Mouse (Mus musculus) midbrain, embryonic 11.5 days (tissue): ENCODE data around the gene Plpp3. TPM values are rescaled to one million over a fixed set of nuclear protein-coding genes. Genes with fewer than 3 reads are reported as not detected.

ENCODE experiments used
- ATAC-seq: fragments of 200-750 bp; cut with Nextera tagmentation; 2 replicates; pipeline ENCODE4 v1.8.0; 2017; ENCODE audit warnings: moderate TSS enrichment, moderate library complexity; ENCODE audit not compliant: low FRiP score
- DNase-seq: peaks from one replicate; pipeline ENCODE4 v3.0.0; 2015; ENCODE audit warnings: low spot score; ENCODE audit errors: missing footprints
- H3K27ac ChIP-seq: fragments of 300-500 bp; sonication (generic); 2 replicates; pipeline ENCODE4 v1.5.1; 2014; ENCODE audit warnings: low read depth, low read length
- H3K27me3 ChIP-seq: fragments of 300-500 bp; sonication (generic); 2 replicates; pipeline ENCODE4 v1.6.1; 2014; ENCODE audit warnings: mild to moderate bottlenecking, low read length, moderate library complexity, mixed read lengths; ENCODE audit not compliant: control insufficient read depth, insufficient read depth
- H3K36me3 ChIP-seq: fragments of 300-500 bp; sonication (generic); 2 replicates; pipeline ENCODE4 v1.6.1; 2014; ENCODE audit warnings: mild to moderate bottlenecking, low read length, moderate library complexity, mixed read lengths; ENCODE audit not compliant: control insufficient read depth, insufficient read depth
- H3K4me1 ChIP-seq: fragments of 300-500 bp; sonication (generic); 2 replicates; pipeline ENCODE4 v1.6.1; 2014; ENCODE audit warnings: low read length; ENCODE audit not compliant: control insufficient read depth, insufficient read depth
- H3K4me2 ChIP-seq: fragments of 300-500 bp; sonication (generic); 2 replicates; pipeline ENCODE4 v1.6.1; 2014; ENCODE audit warnings: mild to moderate bottlenecking, moderate library complexity
- H3K4me3 ChIP-seq: fragments of 300-500 bp; sonication (generic); 2 replicates; pipeline ENCODE4 v1.5.1; 2014; ENCODE audit warnings: low read depth, low read length
- H3K9ac ChIP-seq: fragments of 300-500 bp; sonication (generic); 2 replicates; pipeline ENCODE4 v1.6.1; 2014; ENCODE audit warnings: low read length
- H3K9me3 ChIP-seq: fragments of 300-500 bp; sonication (generic); 2 replicates; pipeline ENCODE4 v1.6.1; 2016; ENCODE audit warnings: low read length; ENCODE audit not compliant: control insufficient read depth
- WGBS: fragments of 180-500 bp; shearing (Covaris S2); extraction: QIAGEN DNeasy Blood & Tissue Kit; methylation state at CpG from one replicate; pipeline ENCODE4 v1.1.7; 2014; 5-methylcytosine and 5-hydroxymethylcytosine counted together
- polyA plus RNA-seq: library from polyadenylated mRNA; unstranded; fragments of >200 nt; fragmentation: Nextera tagmentation; extraction: Ambion mirVana; gene quantifications from 2 replicates; pipeline ENCODE4 v1.2.1, GENCODE M21; 2014

Gene Plpp3
- polyA plus RNA-seq: 46.3 and 47.0 TPM in 2 replicates

DNA sequence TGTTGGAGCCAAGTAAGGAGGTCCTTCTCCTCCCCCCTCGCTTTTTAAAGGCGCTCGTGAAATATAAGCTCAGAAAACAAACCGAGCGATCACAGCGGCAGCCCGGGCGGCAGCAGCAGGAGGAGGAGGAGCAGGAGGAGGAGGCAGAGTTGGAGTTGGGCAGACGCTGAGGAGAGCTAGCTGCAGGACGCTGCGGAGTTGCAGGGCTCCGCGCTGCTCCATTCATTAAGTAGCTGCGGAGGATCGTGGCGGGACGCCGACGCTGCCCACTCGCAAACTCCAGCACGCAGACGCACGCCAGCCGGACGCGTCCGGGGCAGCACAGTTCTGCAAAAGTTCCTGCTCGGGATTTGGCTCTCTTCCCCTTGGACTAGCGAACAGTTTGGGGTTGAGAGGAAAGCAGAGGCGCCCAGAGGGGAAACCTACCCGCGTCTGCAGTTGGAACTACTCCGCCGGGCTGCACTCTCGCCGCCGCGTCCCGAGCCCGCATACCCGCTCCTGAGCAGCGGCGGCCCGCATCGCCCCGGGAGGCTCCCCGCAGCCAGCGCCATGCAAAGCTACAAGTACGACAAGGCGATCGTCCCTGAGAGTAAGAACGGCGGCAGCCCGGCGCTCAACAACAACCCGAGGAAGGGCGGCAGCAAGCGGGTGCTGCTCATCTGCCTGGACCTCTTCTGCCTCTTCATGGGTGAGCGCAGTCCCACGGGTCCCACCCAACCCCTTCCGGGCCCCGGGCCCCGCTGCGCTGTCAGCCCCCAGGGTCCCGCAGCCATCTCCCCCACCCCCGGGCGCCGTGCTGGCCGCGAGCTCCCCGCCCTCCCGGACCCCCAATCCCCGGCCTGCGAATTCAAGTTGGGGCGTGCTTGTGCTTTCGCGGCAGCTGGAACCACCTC, at the start of gene Plpp3:
Gene Plpp3, plus strand, starts transcription at position 72 of the 893 bp plus-strand sequence.
- Histone ChIP-seq H3K4me2 (peak within 1 kb of the TSS; percentile 51), H3K9me3 (no peaks in the 10 kb centered on the region), H3K27me3 (no peaks in the 10 kb centered on the region), H3K9ac (peak within 1 kb of the TSS; percentile 93), H3K4me3 (peak within 1 kb of the TSS; percentile 94), H3K36me3 (peaks cover 5% of the 10 kb centered on the region; the same call in 1 of the 2 replicates), H3K4me1 (peaks cover 11% of the 10 kb centered on the region), H3K27ac (peak within 1 kb of the TSS; percentile 90)
- ATAC-seq (peak; percentile 88), DNase-seq (peak; percentile 98)
- WGBS: under 1% methylated on average over 77 of the region's 77 CpGs

DNA sequence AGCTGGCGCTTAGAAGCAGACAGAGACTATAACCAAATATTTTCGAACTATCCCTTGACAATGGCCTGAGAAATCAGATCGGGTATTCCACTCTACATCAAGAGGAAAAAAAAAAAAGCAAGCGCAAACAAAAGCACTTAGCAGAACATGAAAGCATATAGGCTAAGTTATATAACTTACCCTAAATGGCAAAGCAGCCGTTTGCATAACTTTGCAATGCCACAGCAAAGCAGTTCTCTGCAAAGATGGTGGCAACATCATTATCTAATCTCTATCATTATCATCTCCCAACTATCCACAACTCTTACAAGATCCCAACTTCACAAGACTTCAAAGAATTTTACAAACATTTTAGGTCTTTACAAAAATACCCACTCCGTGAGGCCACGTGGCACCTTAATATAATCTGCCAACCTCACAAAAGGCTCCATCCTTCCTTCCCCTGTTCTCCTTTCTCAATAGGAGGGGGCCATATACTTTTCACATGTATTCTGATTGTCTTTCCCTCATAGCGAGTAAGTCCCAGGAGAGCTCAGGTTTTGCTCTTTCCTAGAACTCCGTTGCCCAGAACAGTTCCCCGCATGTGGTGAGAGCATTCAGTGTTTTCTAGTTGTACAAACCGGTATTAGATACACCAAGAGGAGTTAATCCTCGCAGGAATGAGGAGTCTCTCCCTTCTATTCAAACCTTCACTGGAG, 49.1 kb upstream of the Plpp3 start:
- Histone ChIP-seq H3K4me1 (peaks cover 9% of the 10 kb centered on the region), H3K36me3 (no peaks in the 10 kb centered on the region), H3K9me3 (no peaks in the 10 kb centered on the region), H3K27me3 (peaks cover 5% of the 10 kb centered on the region), H3K4me3 (no peak overlapping the region), H3K4me2 (peak overlapping the region; percentile 91; the same call in 1 of the 2 replicates), H3K9ac (no peak overlapping the region), H3K27ac (no peak overlapping the region)
- ATAC-seq (no peak), DNase-seq (peak; percentile 85)
- WGBS: 52% methylated on average over 12 of the region's 12 CpGs

DNA sequence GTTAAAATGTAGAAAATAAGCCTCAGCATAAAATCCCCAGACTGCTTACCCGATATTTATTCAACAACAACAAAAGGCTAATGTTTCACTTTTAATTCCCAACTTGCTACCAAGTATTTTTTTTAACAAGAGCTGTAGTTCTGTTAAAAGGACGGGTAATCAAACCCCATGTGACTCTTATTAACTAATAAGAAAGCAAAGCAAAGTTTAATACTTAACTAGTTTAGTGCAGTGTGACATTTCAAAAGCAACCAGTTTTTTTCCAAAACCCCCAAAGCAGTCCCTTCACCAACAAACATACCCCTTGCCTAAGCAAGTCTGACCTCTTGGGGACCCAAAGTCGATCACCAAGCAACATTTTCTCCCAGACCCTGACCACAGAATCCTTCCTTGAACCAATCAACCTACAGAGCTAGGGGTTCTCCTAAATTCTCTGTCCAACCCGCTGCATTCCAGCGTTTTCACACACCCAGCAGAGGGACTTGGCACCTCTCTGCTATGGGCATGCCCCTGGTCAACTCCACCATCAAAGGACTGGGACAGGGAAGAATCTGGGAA, 48.4 kb upstream of the Plpp3 start:
- H3K36me3 ChIP-seq: no peaks in the 10 kb centered on the region
- H3K4me3 ChIP-seq: peak overlapping the region; percentile 74
- peaks cover 5% of the 10 kb centered on the region for H3K27me3 ChIP-seq
- no peak overlapping the region for H3K27ac ChIP-seq
- ATAC-seq (peak; percentile 25; the same call in 1 of the 2 replicates), DNase-seq (no peak)
- H3K9ac ChIP-seq: peak overlapping the region; percentile 88
- peak overlapping the region; percentile 91 for H3K4me2 ChIP-seq
- WGBS: 11% methylated on average over 5 of the region's 5 CpGs
- peaks cover 9% of the 10 kb centered on the region for H3K4me1 ChIP-seq
- H3K9me3 ChIP-seq: no peaks in the 10 kb centered on the region

DNA sequence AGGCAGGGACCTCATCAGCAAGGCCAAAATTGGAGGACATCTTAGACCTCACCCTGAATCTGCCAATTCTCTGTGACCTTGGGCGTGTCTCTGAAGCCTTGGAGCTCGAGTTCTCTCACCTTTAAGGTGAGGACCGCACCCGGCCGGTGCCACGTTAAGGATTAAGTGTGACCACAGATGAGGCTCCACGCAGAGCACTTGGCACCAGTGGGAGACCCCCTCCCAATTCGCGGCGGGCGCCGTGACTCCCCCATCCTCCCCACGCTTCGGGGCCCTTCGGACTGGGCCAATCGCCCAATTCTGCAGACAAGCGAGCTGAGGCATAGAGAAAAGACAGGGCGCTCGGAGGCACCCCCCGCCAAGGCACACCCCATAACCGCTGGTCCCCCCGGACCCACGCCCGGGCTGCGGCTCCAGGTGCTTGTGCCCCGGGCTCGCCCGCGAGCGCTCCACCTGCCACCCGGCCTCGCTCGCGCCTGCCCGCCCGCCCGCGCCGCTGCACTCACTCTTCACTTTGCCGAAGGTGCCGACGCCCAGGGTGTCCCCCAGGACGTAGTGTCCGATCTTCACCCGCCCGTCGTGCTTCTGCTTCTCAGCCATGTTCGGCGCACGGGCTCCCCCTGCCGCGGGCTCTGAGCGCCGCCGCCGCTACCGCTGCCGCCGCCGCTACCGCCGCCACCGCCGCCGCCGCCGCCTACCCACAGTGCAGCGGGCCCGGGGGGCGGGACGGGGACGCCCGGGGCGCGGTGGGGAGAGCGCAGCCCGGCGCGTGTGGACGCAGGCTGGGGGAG, 47.8 kb upstream of the Plpp3 start, which contains the start of gene Prkaa2:
Gene Prkaa2, minus strand, starts transcription at position 692 of the 791 bp plus-strand sequence.
- Histone ChIP-seq H3K4me3 (peak within 1 kb of the TSS; percentile 74), H3K9me3 (no peaks in the 10 kb centered on the region), H3K36me3 (no peaks in the 10 kb centered on the region), H3K9ac (peak within 1 kb of the TSS; percentile 88), H3K4me1 (peaks cover 9% of the 10 kb centered on the region), H3K27me3 (peaks cover 5% of the 10 kb centered on the region), H3K4me2 (peak within 1 kb of the TSS; percentile 91), H3K27ac (no peak within 1 kb of the TSS; the same call in 1 of the 2 replicates)
- DNase-seq (peak; percentile 94), ATAC-seq (peak; percentile 91)
- under 1% methylated on average over 77 of the region's 80 CpGs for WGBS

- no peaks in the 10 kb centered on the region for H3K9me3 ChIP-seq
- H3K4me3 ChIP-seq: peak overlapping the region; percentile 74
- DNase-seq (peak; percentile 96), ATAC-seq (peak; percentile 77)
- H3K27me3 ChIP-seq: peaks cover 5% of the 10 kb centered on the region
- H3K4me2 ChIP-seq: peak overlapping the region; percentile 91
- no peaks in the 10 kb centered on the region for H3K36me3 ChIP-seq
- WGBS: 3% methylated on average over 24 of the region's 24 CpGs
- H3K4me1 ChIP-seq: peaks cover 9% of the 10 kb centered on the region
- H3K27ac ChIP-seq: no peak overlapping the region; the same call in 1 of the 2 replicates
- H3K9ac ChIP-seq: peak overlapping the region; percentile 88
These were observed 47.0 kb upstream of the Plpp3 start for GRCm38 (mm10) chr4:105109990-105110683.

DNA sequence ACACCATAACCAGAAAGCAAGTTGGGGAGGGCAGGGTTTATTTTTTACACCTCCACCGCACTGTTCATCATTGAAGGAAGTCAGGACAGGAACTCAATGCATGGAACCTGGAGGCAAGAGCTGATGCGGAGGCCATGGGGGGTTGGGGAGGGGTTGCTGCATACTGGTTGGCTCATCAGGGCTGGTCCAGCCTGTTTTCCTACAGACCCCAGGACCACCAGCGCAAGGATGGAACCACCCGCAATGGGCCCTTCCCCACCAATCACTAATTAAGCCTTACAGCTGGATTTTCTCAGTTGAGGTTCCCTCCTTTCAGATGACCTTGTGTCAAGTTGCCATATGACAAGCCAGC, 46.5 kb upstream of the Plpp3 start:
- DNase-seq (peak; percentile 83), ATAC-seq (peak; percentile 28; the same call in 1 of the 2 replicates)
- peaks cover 9% of the 10 kb centered on the region for H3K4me1 ChIP-seq
- H3K4me2 ChIP-seq: peak overlapping the region; percentile 91
- peak overlapping the region; percentile 74; the same call in 1 of the 2 replicates for H3K4me3 ChIP-seq
- H3K36me3 ChIP-seq: no peaks in the 10 kb centered on the region
- peaks cover 5% of the 10 kb centered on the region for H3K27me3 ChIP-seq
- H3K9me3 ChIP-seq: no peaks in the 10 kb centered on the region
- peak overlapping the region; percentile 88 for H3K9ac ChIP-seq
- WGBS: 59% methylated on average over 4 of the region's 4 CpGs
- H3K27ac ChIP-seq: no peak overlapping the region

GRCm38 (mm10) chr4:105111770-105112169, 45.4 kb upstream of the Plpp3 start:
- WGBS: 93% methylated on average over 11 of the region's 11 CpGs
- DNase-seq (no peak), ATAC-seq (no peak)
- no peak overlapping the region for H3K27ac ChIP-seq
- H3K4me1 ChIP-seq: peaks cover 9% of the 10 kb centered on the region
- H3K36me3 ChIP-seq: no peaks in the 10 kb centered on the region
- H3K4me2 ChIP-seq: no peak overlapping the region
- H3K9me3 ChIP-seq: no peaks in the 10 kb centered on the region
- H3K4me3 ChIP-seq: no peak overlapping the region
- H3K9ac ChIP-seq: no peak overlapping the region
- peaks cover 5% of the 10 kb centered on the region for H3K27me3 ChIP-seq

GRCm38 (mm10) chr4:105113042-105113441, 44.1 kb upstream of the Plpp3 start:
- peak; percentile 66 for DNase-seq
- Histone ChIP-seq H3K4me1 (peaks cover 9% of the 10 kb centered on the region), H3K9ac (no peak overlapping the region), H3K4me2 (no peak overlapping the region), H3K27me3 (peaks cover 5% of the 10 kb centered on the region), H3K9me3 (no peaks in the 10 kb centered on the region), H3K4me3 (no peak overlapping the region), H3K27ac (no peak overlapping the region), H3K36me3 (no peaks in the 10 kb centered on the region)
- ATAC-seq: no peak
- 88% methylated on average over 5 of the region's 5 CpGs for WGBS
